Mouse (Mus musculus): ENCODE measurements around the gene P2ry13.

DNA sequence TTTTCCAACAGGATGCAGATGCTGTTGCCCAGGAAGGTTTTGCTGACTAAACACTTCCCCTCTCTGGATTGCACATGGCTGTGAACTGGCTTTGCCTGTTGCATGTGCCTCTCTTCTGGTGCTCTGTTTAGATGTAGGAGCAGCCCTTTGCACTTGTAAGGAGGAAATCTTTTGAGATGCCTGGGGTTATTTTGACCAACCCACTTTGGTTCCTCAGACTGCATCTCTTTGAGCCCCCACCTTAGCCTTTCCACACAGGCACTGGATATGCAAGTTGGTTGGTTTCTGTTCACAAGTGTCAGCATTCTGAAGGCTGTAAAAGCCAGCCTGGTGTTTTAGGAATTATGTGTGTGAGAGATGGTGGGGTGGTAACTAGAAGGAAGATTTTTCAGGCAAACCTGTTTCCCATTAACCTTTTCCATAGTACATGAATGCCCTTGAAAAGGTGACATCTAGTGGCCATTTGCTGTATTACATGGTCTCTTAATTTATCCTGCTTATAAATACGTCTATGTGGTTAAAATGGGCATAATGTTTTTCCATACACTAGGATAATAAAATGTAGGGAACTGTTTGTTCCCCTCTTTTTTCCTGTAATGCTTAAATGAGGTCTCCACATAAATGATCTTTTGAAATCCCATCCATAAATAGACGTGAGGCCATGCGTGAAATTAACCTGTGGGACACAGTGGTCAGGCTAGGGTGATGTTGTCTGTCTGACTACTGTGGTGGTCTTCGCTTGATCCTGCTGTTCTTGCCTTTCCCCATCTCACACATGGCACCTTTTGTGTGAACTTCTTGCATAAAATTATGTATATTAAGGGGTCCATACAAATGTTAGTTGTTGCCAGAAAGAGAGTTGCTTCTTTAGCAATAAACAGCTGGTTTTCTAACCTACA lies 1.8 kb downstream of the P2ry13 start:
- TF ChIP-seq MYOD1 (IDR thresholded peaks at IDR 0.05; ENCODE audit: control insufficient read depth, insufficient read length, low read depth) (no peak), CTCF (IDR thresholded peaks at IDR 0.05; ENCODE audit: control insufficient read depth, insufficient read depth, insufficient read length) (peak; percentile 3), USF1 (IDR thresholded peaks at IDR 0.05; ENCODE audit: low read depth) (no peak), CEBPB (IDR thresholded peaks at IDR 0.05; ENCODE audit: low read depth) (no peak), MYOG (IDR thresholded peaks at IDR 0.05; ENCODE audit: control insufficient read depth, extremely low read depth, insufficient read length) (no peak), MAX (IDR thresholded peaks at IDR 0.05) (no peak), FOSL1 (IDR thresholded peaks at IDR 0.05; ENCODE audit: insufficient read depth, low read length, poor library complexity, severe bottlenecking) (no peak)
